Mouse (Mus musculus): ENCODE data around the gene Il1f8.
A peak's percentile ranks its signal among the peaks of the same experiment; 100 is the strongest.
"Not testable (repeated sequence)": the region's sequence is repeated elsewhere in the genome, so short reads cannot be mapped to it uniquely, and the experiment has no call there.

Il1f8 gene

DNA sequence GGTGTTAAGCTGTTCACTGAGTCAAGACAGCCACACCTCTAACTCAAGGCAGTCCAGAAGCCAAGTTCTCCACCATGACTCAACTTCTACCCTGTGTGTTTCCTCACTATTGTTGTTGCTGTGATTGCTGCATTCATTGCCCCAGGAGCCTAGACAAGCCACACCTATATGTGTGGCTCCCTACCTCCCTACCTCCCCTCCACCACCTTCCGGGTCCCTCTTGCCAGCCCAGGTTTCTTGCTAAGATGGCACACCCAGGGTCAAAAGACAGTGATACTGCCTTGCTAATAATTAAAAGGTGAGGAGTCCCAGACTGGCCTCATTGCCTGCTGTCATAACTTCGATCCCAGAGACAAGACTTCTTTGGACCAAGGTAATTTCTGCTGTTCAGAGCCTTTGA, at the start of gene Il1f8:
Gene Il1f8 (plus strand): TSS at position 301 of the 400 bp plus-strand sequence.
- DNase-seq: no peak

DNA sequence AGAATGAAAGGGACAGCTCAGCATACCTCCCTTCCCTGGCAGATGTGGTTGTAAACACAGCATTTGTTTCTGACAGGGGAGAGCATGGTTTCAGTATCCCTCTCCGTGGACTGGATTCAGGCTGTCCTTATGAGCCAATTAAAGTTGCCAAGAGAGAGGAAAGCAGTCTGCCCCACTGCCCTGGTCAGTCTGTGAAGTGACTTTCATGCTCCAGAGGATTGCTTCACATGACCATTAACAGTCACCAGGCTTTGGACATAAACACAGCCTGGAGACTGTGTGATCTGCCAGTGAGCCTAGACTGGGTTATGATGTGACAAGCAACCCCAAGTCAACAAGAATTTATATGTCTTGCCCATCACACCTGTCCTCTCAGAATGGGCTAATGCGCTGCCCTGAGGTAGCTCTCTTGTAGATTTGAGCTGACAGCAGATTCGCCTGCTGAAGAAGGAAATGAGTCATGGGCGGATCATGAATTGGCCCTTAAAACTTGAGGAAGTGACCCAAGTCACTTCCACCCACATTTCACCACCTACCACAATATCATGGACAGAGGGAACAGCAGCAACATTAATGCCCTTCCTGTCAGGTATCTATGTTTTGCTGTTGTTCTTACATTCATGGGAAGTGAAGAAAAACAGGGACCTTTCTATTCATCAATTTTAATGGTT, 49.2 kb upstream of the Il1f8 start:
- DNase-seq: no peak

- DNase-seq: no peak
These were observed 43.9 kb upstream of the Il1f8 start for GRCm38 (mm10) chr2:24109085-24109484.

- no peak for DNase-seq
These were observed 18.6 kb upstream of the Il1f8 start for GRCm38 (mm10) chr2:24134373-24134772.

DNA sequence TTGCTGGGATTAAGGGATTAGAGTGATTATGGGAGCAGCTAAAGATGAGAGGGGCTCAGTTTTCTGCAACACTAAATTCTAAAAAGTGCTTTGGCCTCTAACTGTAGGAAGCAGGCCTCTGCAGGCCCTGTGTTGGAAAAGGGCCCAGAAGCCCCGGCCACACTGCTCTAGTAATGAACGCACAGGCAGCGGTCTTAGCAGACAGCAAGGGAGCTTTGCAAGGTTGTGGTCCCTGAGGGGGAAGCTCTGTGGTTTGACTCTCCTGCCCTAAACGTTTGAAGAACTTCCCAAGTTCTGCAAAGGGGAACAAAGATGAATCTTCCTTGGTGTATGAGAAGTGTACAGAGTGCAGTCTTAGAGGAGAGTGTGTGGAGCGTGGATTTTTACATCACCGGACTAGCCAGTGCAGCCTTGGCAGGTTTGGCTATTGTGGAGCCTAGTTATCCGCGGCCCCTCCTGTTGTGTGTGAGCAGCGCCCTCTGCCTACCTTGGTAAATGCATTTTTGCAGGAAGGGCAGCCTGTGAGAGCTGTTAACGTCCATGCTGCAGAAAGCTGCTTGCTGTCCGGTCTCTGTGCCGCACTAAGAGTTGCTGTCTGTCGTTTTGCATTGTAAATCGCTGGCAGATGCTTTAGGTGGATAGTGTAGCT, 28.8 kb downstream of the Il1f8 start:
- DNase-seq: peak; percentile 4 to 7

GRCm38 (mm10) chr2:24182423-24183147, 29.6 kb downstream of the Il1f8 start:
- DNase-seq: not testable (repeated sequence)

- DNase-seq: not testable (repeated sequence)
These were observed 31.1 kb downstream of the Il1f8 start for GRCm38 (mm10) chr2:24184092-24184491.

DNA sequence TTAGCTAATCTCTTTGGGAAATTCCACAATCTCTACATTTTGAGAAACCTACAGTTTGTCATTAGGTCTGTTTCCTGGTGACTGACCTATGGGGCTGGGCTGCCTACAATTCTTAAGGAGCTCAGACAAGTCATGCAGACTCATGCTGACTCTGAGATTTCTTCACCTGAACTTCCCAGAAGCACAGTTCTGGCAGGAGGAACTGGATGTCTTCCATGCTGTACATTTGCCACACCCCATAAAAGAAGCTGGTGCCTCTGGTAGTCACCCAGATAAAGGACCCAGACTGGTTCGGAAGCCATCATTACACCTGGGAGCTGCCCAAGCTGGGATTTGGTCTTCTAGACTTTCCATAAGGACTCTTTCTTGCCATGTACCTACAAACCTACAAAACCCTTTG, 33.2 kb downstream of the Il1f8 start, which contains the start of gene Il1f9:
Gene Il1f9 (plus strand): TSS at position 301 of the 400 bp plus-strand sequence.
- DNase-seq: no peak

DNA sequence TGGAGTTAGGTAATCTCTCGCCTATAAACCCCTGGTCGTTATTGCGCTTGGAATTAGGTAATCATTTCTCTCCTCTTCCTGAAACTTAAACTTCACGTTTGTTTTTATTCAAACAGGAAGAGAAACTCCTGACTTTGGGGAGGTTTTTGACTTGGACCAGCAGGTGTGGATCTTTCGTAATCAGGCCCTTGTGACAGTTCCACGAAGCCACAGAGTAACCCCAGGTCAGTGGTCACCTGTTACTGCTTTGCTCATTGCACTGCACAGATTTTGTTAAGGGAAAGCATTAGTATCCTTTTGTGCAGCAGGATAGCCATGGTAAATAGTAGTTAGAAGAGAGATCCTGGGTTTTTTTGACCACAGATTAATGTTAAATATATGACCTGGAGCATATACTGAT, 34.6 kb downstream of the Il1f8 start:
- DNase-seq: no peak

GRCm38 (mm10) chr2:24188189-24188588, 35.2 kb downstream of the Il1f8 start:
- DNase-seq: no peak
